Mouse (Mus musculus) myocyte (in vitro differentiated cells): ENCODE measurements around the gene Cnot6l. TPM values are rescaled to one million over a fixed set of nuclear protein-coding genes. Genes with fewer than 3 reads are reported as not detected.

Experiments
- H3K27me3 ChIP-seq: one replicate; pipeline ENCODE4 v1.6.1; 2011; ENCODE audit not compliant: control insufficient read depth, insufficient read depth, insufficient read length
- H3K36me3 ChIP-seq: one replicate; pipeline ENCODE4 v1.6.1; 2011; ENCODE audit not compliant: control insufficient read depth, insufficient read depth
- H3K4me2 ChIP-seq: one replicate; pipeline ENCODE4 v1.6.1; 2011; ENCODE audit warnings: low read depth, control low read depth
- H3K4me3 ChIP-seq: one replicate; pipeline ENCODE4 v1.5.1; 2011; ENCODE audit warnings: mild to moderate bottlenecking, control low read depth, moderate library complexity
- H3K79me2 ChIP-seq: one replicate; pipeline ENCODE4 v1.6.1; 2011; ENCODE audit not compliant: control insufficient read depth, insufficient read depth
- H3ac ChIP-seq: one replicate; pipeline ENCODE4 v1.6.1; 2011; ENCODE audit not compliant: control insufficient read depth, insufficient read length
- CEBPB ChIP-seq: IDR thresholded peaks from 2 replicates; pipeline ENCODE4 v1.6.1; 2011; ENCODE audit warnings: mild to moderate bottlenecking, moderate library complexity; ENCODE audit not compliant: poor library complexity, insufficient read depth, severe bottlenecking
- E2F4 ChIP-seq: IDR thresholded peaks from one replicate; pipeline ENCODE4 v1.6.1; 2011; ENCODE audit warnings: mild to moderate bottlenecking, control low read depth, moderate library complexity; ENCODE audit not compliant: insufficient read depth
- MAX ChIP-seq: IDR thresholded peaks from one replicate; pipeline ENCODE4 v1.6.1; 2011; ENCODE audit warnings: low read depth, mild to moderate bottlenecking, control low read depth
- MYOD1 ChIP-seq, 3 experiments: IDR thresholded peaks; one replicate each; pipeline ENCODE4 v1.6.1; 2011; ENCODE audit warnings: control low read depth in 2 of 3, low read depth in 2 of 3, mild to moderate bottlenecking in 2 of 3, moderate library complexity in 1 of 3; ENCODE audit not compliant: insufficient read length in 2 of 3, control insufficient read depth in 1 of 3
- MYOG ChIP-seq, 3 experiments: IDR thresholded peaks; one replicate each; pipeline ENCODE4 v1.6.1; 2011; ENCODE audit warnings: control low read depth in 2 of 3, low read depth in 2 of 3, mild to moderate bottlenecking in 2 of 3; ENCODE audit not compliant: insufficient read length in 2 of 3, control insufficient read depth in 1 of 3, insufficient read depth in 1 of 3
- POLR2A ChIP-seq: IDR thresholded peaks from one replicate; pipeline ENCODE4 v1.6.1; 2011; ENCODE audit warnings: low read depth, mild to moderate bottlenecking, control low read depth, moderate library complexity; ENCODE audit not compliant: insufficient read length
- POLR2AphosphoS2 ChIP-seq: IDR thresholded peaks from one replicate; pipeline ENCODE4 v1.6.1; 2011; ENCODE audit warnings: low read depth, control low read depth; ENCODE audit not compliant: insufficient read length
- REST ChIP-seq: IDR thresholded peaks from one replicate; pipeline ENCODE4 v1.6.1; 2011; ENCODE audit warnings: mild to moderate bottlenecking, control low read depth, moderate library complexity; ENCODE audit not compliant: insufficient read depth, insufficient read length
- SRF ChIP-seq: IDR thresholded peaks from one replicate; pipeline ENCODE4 v1.6.1; 2011; ENCODE audit warnings: low read depth; ENCODE audit not compliant: control insufficient read depth, insufficient read length
- TCF12 ChIP-seq: IDR thresholded peaks from one replicate; pipeline ENCODE4 v1.6.1; 2011; ENCODE audit warnings: mild to moderate bottlenecking, control low read depth; ENCODE audit not compliant: poor library complexity, insufficient read depth, severe bottlenecking
- TCF3 ChIP-seq: IDR thresholded peaks from one replicate; pipeline ENCODE4 v1.6.1; 2011; ENCODE audit warnings: low read depth, control low read depth; ENCODE audit not compliant: insufficient read length
- USF1 ChIP-seq: IDR thresholded peaks from one replicate; pipeline ENCODE4 v1.6.1; 2011; ENCODE audit warnings: low read depth, mild to moderate bottlenecking, control low read depth, moderate library complexity
- polyA plus RNA-seq: library from polyadenylated mRNA; unstranded; fragments of >200 nt; fragmentation: generic; extraction: Trizol; gene quantifications from one replicate; pipeline ENCODE4 v1.2.1, GENCODE M21; 2012; ENCODE audit warnings: missing spikeins

The Cnot6l gene
- polyA plus RNA-seq, 1 experiment, result 26.5 TPM

- Histone ChIP-seq H3K36me3 (no peaks in the 10 kb centered on the region), H3K79me2 (peaks cover 38% of the 10 kb centered on the region), H3K4me2 (peak overlapping the region; percentile 95), H3ac (peak overlapping the region; percentile 100), H3K4me3 (peak overlapping the region; percentile 75), H3K27me3 (no peaks in the 10 kb centered on the region)
- TF ChIP-seq MYOG (IDR thresholded peaks at IDR 0.05; ENCODE audit: control insufficient read depth in 1 of 3, insufficient read depth in 1 of 3, insufficient read length in 2 of 3, low read depth in 2 of 3) (no peak), POLR2AphosphoS2 (no peak), MYOD1 (IDR thresholded peaks at IDR 0.05; ENCODE audit: control insufficient read depth in 1 of 3, insufficient read length in 2 of 3, low read depth in 2 of 3) (peak in 1 of 3 experiments; percentile 30), E2F4 (peak; percentile 59), POLR2A (peak; percentile 58)
Measured at GRCm38 (mm10) chr5:96162399-96163331, 1.3 kb downstream of the Cnot6l start.

GRCm38 (mm10) chr5:96161578-96162398 lies 2.2 kb downstream of the Cnot6l start:
- Histone ChIP-seq H3K27me3 (no peaks in the 10 kb centered on the region), H3K4me2 (no peak overlapping the region), H3K4me3 (peak overlapping the region; percentile 75), H3K79me2 (peaks cover 47% of the 10 kb centered on the region), H3K36me3 (no peaks in the 10 kb centered on the region), H3ac (peak overlapping the region; percentile 100)
- TF ChIP-seq TCF12, result no peak
- no peak for TF ChIP-seq E2F4
- no peak for TF ChIP-seq POLR2A
- TF ChIP-seq MYOG (IDR thresholded peaks at IDR 0.05; ENCODE audit: control insufficient read depth in 1 of 3, insufficient read depth in 1 of 3, insufficient read length in 2 of 3, low read depth in 2 of 3), result no peak
- no peak for TF ChIP-seq USF1
- no peak for TF ChIP-seq POLR2AphosphoS2
- no peak for TF ChIP-seq CEBPB

GRCm38 (mm10) chr5:96161263-96161577 lies 2.8 kb downstream of the Cnot6l start:
- Histone ChIP-seq H3K4me3 (peak overlapping the region; percentile 75), H3K36me3 (no peaks in the 10 kb centered on the region), H3ac (peak overlapping the region; percentile 100), H3K27me3 (no peaks in the 10 kb centered on the region), H3K79me2 (peaks cover 53% of the 10 kb centered on the region), H3K4me2 (no peak overlapping the region)
- TF ChIP-seq MYOG (IDR thresholded peaks at IDR 0.05; ENCODE audit: control insufficient read depth in 1 of 3, insufficient read depth in 1 of 3, insufficient read length in 2 of 3, low read depth in 2 of 3) (no peak), E2F4 (no peak), MAX (no peak), SRF (no peak), POLR2A (peak; percentile 48), POLR2AphosphoS2 (peak; percentile 56), USF1 (no peak), MYOD1 (IDR thresholded peaks at IDR 0.05; ENCODE audit: control insufficient read depth in 1 of 3, insufficient read length in 2 of 3, low read depth in 2 of 3) (peak in 1 of 3 experiments; percentile 9), TCF3 (no peak), REST (no peak)

GRCm38 (mm10) chr5:96160467-96161262 lies 3.3 kb downstream of the Cnot6l start:
- Histone ChIP-seq H3K4me2 (peak overlapping the region; percentile 59), H3ac (peak overlapping the region; percentile 100), H3K4me3 (peak overlapping the region; percentile 75), H3K36me3 (no peaks in the 10 kb centered on the region), H3K79me2 (peaks cover 58% of the 10 kb centered on the region), H3K27me3 (no peaks in the 10 kb centered on the region)
- no peak for TF ChIP-seq TCF3
- no peak for TF ChIP-seq E2F4
- TF ChIP-seq MYOG (IDR thresholded peaks at IDR 0.05; ENCODE audit: control insufficient read depth in 1 of 3, insufficient read depth in 1 of 3, insufficient read length in 2 of 3, low read depth in 2 of 3), result no peak
- TF ChIP-seq REST, result no peak

GRCm38 (mm10) chr5:96142351-96142750 lies 21.6 kb downstream of the Cnot6l start:
- no peaks in the 10 kb centered on the region for H3K36me3 ChIP-seq

More at GRCm38 (mm10) chr5:96142351-96142750, 21.6 kb downstream of the Cnot6l start:
- no peak overlapping the region for H3ac ChIP-seq
- H3K79me2 ChIP-seq, result peaks cover 100% of the 10 kb centered on the region
- no peaks in the 10 kb centered on the region for H3K27me3 ChIP-seq
- no peak for TF ChIP-seq POLR2A
- no peak for TF ChIP-seq MYOD1 (IDR thresholded peaks at IDR 0.05; ENCODE audit: control insufficient read depth in 1 of 3, insufficient read length in 2 of 3, low read depth in 2 of 3)
- no peak for TF ChIP-seq MAX
- H3K4me2 ChIP-seq, result no peak overlapping the region
- no peak overlapping the region for H3K4me3 ChIP-seq
